Mouse (Mus musculus) heart, embryonic 13.5 days (tissue): ENCODE measurements around the gene Zfp697. TPM values are rescaled to one million over a fixed set of nuclear protein-coding genes. Genes with fewer than 3 reads are reported as not detected.
A peak's percentile ranks its signal among the peaks of the same experiment; 100 is the strongest.

ENCODE experiments used
- ATAC-seq: fragments of 200-750 bp; cut with Nextera tagmentation; 2 replicates; pipeline ENCODE4 v1.8.0; 2017; ENCODE audit warnings: moderate TSS enrichment; ENCODE audit not compliant: insufficient number of reproducible peaks, low FRiP score, low TSS enrichment; ENCODE audit errors: extremely low read depth
- H3K27ac ChIP-seq: fragments of 300-500 bp; sonication (generic); replicated peaks from 2 replicates; pipeline ENCODE4 v1.5.1; 2015; ENCODE audit warnings: moderate library complexity, mild to moderate bottlenecking, inconsistent platforms
- H3K27me3 ChIP-seq: fragments of 300-500 bp; sonication (generic); replicated peaks from 2 replicates; pipeline ENCODE4 v1.6.1; 2015; ENCODE audit warnings: mild to moderate bottlenecking, inconsistent platforms
- H3K36me3 ChIP-seq: fragments of 300-500 bp; sonication (generic); 2 replicates; pipeline ENCODE4 v1.6.1; 2015; ENCODE audit warnings: mild to moderate bottlenecking, inconsistent platforms
- H3K4me1 ChIP-seq: fragments of 300-500 bp; sonication (generic); 2 replicates; pipeline ENCODE4 v1.6.1; 2015; ENCODE audit warnings: inconsistent platforms
- H3K4me2 ChIP-seq: fragments of 300-500 bp; sonication (generic); 2 replicates; pipeline ENCODE4 v1.6.1; 2015; ENCODE audit warnings: inconsistent platforms, mild to moderate bottlenecking, moderate library complexity
- H3K4me3 ChIP-seq: fragments of 300-500 bp; sonication (generic); 2 replicates; pipeline ENCODE4 v1.5.1; 2015; ENCODE audit warnings: moderate library complexity, mild to moderate bottlenecking, inconsistent platforms
- H3K9ac ChIP-seq: fragments of 300-500 bp; sonication (generic); 2 replicates; pipeline ENCODE4 v1.6.1; 2015; ENCODE audit warnings: inconsistent platforms, mild to moderate bottlenecking, moderate library complexity
- H3K9me3 ChIP-seq: fragments of 300-500 bp; sonication (generic); 2 replicates; pipeline ENCODE4 v1.6.1; 2016; ENCODE audit warnings: inconsistent platforms
- WGBS: fragments of 180-500 bp; shearing (Covaris S2); methylation state at CpG from one replicate; pipeline ENCODE4 v1.1.7; 2015; ENCODE audit warnings: mixed read lengths; 5-methylcytosine and 5-hydroxymethylcytosine counted together
- polyA plus RNA-seq: library from polyadenylated mRNA; unstranded; fragments of >200 nt; fragmentation: Nextera tagmentation; extraction: Ambion mirVana; gene quantifications from 2 replicates; pipeline ENCODE4 v1.2.1, GENCODE M21; 2015

The Zfp697 gene
- polyA plus RNA-seq, 1 experiment from 2014 or later = 7.3 TPM

DNA sequence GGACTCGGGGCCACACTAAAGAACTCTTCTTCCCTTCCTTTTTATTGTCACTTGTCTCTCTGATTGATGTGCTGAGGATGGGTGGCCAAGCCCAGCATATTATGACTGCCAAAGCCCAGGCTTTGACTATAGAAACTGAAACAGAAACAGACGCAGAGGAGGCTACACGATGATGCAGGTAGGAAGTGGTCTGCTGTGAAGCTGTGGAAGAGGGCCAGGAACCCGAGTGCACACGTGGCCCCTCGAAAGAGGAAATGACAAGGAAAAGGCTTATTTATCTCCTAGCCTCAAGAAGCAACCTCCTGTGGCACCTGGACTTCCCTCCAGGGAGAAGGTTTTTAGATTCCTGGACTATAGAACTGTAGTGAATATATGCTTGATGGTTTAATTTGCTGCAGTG is 34.2 kb upstream of the Zfp697 start:
- Histone ChIP-seq H3K36me3 (no peaks in the 10 kb centered on the region), H3K9ac (no peak overlapping the region), H3K27me3 (0 out of 2 replicates have a peak, but pooled peaks cover 3% of the 10 kb centered on the region), H3K4me3 (no peak overlapping the region), H3K9me3 (no peaks in the 10 kb centered on the region), H3K4me1 (no peaks in the 10 kb centered on the region), H3K27ac (no peak overlapping the region), H3K4me2 (no peak overlapping the region)
- 67% methylated on average over 6 of the region's 6 CpGs for WGBS
- ATAC-seq = no peak

DNA sequence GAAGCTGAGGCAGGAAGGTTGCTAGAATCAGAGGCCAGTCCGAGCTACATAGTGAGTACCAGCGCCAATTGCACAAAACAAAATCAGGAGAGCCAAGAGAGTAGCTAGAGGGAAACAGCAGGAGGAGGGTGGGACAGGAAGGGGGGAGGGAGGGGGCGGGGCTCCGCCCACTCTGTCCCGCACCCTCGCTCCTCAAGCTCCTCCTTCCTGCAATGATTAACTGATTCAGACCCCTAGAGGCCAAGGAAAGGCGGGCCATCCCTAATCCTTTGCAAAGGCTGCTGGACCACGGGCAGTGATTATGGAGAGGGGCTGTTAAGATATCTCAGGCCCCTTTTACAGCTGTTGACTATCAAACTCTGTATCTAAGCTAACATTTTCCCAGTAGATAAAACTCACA is 33.6 kb upstream of the Zfp697 start:
- ATAC-seq = no peak
- Histone ChIP-seq H3K9ac (no peak overlapping the region), H3K36me3 (no peaks in the 10 kb centered on the region), H3K4me2 (no peak overlapping the region), H3K27me3 (0 out of 2 replicates have a peak, but pooled peaks cover 3% of the 10 kb centered on the region), H3K9me3 (no peaks in the 10 kb centered on the region), H3K4me1 (peaks cover 4% of the 10 kb centered on the region), H3K27ac (no peak overlapping the region), H3K4me3 (no peak overlapping the region)
- 20% methylated on average over 8 of the region's 8 CpGs for WGBS

DNA sequence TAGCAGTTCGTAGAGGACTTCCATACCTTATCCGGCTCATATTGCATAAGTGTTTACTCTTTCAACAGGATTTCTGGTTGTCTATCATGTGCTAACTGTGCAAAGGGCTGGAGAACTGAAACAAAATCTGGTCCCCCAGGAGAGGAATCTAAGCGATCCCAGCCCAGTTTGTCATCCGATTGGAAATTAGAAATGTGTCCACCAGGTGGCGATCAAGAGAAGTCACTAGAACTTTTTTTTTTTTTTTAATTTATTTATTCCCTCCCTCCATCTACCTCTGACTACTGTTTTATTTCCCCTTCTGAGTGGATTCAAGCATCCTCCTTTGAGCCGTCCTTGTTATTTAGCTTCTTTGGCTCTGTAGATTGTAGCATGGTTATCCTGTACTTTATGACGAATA is 28.4 kb upstream of the Zfp697 start:
- H3K27ac ChIP-seq = no peak overlapping the region
- H3K27me3 ChIP-seq = 0 out of 2 replicates have a peak, but pooled peaks cover 3% of the 10 kb centered on the region
- H3K36me3 ChIP-seq = no peaks in the 10 kb centered on the region
- no peak for ATAC-seq
- 31% methylated on average over 7 of the region's 7 CpGs for WGBS
- H3K9me3 ChIP-seq = no peaks in the 10 kb centered on the region
- no peak overlapping the region for H3K4me3 ChIP-seq
- 0 out of 2 replicates have a peak overlapping the region, but pooled peaks have one; percentile 33 for H3K9ac ChIP-seq
- H3K4me2 ChIP-seq = no peak overlapping the region
- peaks cover 11% of the 10 kb centered on the region for H3K4me1 ChIP-seq

DNA sequence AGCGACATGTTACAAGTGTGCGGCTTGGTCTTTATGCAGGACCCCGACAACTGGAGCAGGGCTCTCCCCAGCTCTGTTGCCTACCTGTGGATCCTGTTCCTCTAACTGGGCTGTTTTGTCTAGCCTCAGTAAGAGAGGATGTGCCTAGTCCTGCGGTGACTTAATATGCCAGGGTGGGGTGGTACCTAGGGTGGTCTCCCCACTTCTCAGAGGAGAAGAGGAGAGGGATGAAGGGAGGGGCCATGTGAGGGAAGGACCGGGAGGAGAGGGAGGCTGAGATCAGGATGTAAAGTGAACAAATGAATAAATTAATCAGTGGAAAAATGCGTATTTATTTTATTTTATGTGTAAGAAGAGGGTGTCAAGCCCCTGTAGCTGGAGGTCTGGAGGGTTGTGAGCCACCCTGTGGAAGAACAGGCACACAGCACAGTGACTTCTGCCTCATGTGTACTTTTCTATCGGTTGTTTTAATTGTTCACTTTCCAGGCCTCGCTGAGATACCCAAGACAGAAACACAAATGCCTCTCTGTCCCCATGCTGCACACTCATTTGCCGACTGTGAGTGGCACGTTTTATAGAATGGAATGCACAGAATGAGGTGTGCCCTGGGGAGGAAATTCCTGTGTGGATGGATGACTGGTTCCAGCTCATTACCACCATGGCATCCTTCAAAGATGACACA is 26.8 kb upstream of the Zfp697 start:
- no peak overlapping the region for H3K9ac ChIP-seq
- H3K27ac ChIP-seq = no peak overlapping the region
- WGBS = 62% methylated on average over 10 of the region's 10 CpGs
- ATAC-seq = no peak
- no peak overlapping the region for H3K4me2 ChIP-seq
- H3K4me3 ChIP-seq = no peak overlapping the region
- H3K36me3 ChIP-seq = no peaks in the 10 kb centered on the region
- no peaks in the 10 kb centered on the region for H3K9me3 ChIP-seq
- H3K4me1 ChIP-seq = peaks cover 11% of the 10 kb centered on the region
- H3K27me3 ChIP-seq = no peaks in the 10 kb centered on the region

DNA sequence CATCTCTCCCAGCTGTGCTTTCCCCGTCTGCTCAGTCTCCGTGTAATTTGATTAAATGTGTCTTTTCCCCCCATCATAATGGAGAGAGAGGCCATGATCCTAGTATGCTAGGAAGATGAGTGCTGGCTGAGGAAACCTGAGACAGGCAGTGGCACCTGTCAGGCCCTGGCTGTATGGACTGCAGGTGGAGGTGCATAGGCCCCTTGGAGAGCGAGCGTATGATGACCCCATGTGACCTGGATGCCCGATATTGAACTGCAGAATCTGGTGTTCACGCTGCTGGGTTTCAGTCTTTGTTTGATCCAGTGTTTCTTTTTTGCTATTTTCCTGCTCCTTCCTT is 26.3 kb upstream of the Zfp697 start:
- peaks cover 11% of the 10 kb centered on the region for H3K4me1 ChIP-seq
- no peak overlapping the region for H3K9ac ChIP-seq
- WGBS = 63% methylated on average over 6 of the region's 6 CpGs
- ATAC-seq = no peak
- H3K36me3 ChIP-seq = no peaks in the 10 kb centered on the region
- H3K27me3 ChIP-seq = 0 out of 2 replicates have a peak, but pooled peaks cover 4% of the 10 kb centered on the region
- no peaks in the 10 kb centered on the region for H3K9me3 ChIP-seq
- no peak overlapping the region for H3K4me3 ChIP-seq
- no peak overlapping the region for H3K27ac ChIP-seq
- no peak overlapping the region for H3K4me2 ChIP-seq

DNA sequence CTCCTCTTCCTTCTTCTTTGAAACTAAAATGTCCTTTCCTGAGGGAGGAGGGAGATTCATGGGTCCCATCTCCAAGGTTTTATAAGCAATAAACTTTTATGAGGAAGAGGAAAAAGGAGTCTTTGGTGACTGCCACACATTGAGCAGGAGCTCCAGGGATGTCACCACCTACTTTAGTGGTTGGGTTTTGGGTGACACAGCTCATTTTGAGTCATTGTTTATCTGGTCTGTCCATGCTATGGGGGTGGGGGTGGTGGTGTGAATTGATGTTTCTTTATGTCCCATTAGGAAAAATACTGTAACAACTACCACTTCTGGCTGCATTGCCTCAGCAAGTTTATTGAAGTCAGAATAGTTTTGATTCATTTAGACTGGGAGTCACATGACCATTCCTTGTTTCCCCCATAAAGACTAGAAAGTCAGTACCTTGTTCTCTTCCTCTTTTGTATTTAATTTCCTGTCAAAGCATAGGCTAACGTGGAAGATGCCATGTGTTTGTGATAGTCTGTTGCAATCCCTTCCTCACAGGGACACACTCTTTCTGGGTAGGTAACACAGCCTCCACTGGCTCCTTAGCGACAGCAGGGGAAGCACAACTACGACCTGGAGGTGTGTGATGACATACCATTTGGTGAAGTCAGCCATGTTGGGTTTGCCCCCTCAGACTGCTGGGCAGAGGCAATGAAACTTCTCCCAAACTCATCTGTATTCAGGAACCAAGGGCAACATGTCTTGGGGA is 25.5 kb upstream of the Zfp697 start:
- Histone ChIP-seq H3K4me2 (no peak overlapping the region), H3K9ac (no peak overlapping the region), H3K4me3 (no peak overlapping the region), H3K9me3 (no peaks in the 10 kb centered on the region), H3K27me3 (0 out of 2 replicates have a peak, but pooled peaks cover 7% of the 10 kb centered on the region), H3K36me3 (no peaks in the 10 kb centered on the region), H3K4me1 (peaks cover 11% of the 10 kb centered on the region), H3K27ac (no peak overlapping the region)
- ATAC-seq = no peak
- 53% methylated on average over 3 of the region's 3 CpGs for WGBS

DNA sequence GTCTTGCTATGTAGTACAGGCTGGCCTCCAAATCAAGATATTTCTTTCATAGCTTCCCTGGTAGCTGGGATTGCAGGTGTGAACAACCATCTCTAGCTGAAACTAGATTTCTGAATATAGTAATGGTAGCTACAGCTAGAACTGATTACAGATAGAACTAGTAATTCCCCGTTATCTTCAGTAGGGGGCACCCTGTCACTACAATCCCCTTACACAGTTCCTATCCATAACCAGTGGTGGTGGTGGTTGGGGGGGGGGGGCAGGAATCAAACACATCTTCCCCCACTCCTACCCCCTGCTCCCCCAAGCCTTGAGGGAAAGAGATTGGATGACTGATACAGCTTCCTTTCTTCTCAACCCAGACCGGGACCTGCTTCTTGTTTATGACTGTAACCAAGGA is 19.5 kb upstream of the Zfp697 start:
- Histone ChIP-seq H3K4me3 (no peak overlapping the region), H3K9ac (no peak overlapping the region), H3K4me2 (no peak overlapping the region), H3K9me3 (no peaks in the 10 kb centered on the region), H3K27me3 (0 out of 2 replicates have a peak, but pooled peaks cover 7% of the 10 kb centered on the region), H3K27ac (no peak overlapping the region), H3K36me3 (no peaks in the 10 kb centered on the region), H3K4me1 (no peaks in the 10 kb centered on the region)
- no peak for ATAC-seq
- WGBS = 32% methylated on average over 2 of the region's 2 CpGs

DNA sequence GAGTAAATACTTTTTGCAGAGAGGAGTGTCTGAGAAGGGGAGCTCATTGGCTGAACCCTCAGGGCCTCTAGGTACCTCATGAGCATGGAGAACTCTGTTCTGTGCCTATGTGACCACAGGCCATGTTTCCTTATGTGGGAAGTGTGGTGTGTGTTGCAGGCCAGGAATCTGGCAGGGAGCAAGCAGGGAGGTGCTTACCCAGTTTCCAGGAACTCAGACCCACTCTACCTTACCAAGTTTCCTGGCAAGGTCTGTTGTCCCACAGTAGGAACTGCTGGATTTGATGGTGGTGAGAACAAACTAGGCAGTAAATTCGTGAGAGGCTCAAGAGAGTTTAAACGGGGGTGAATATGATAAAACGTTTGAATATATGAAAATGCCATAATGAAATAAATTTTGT is 16.2 kb upstream of the Zfp697 start:
- no peaks in the 10 kb centered on the region for H3K9me3 ChIP-seq
- no peak overlapping the region for H3K9ac ChIP-seq
- 0 out of 2 replicates have a peak, but pooled peaks cover 2% of the 10 kb centered on the region for H3K27me3 ChIP-seq
- no peak for ATAC-seq
- WGBS = 76% methylated on average over 3 of the region's 3 CpGs
- H3K4me3 ChIP-seq = no peak overlapping the region
- H3K4me1 ChIP-seq = no peaks in the 10 kb centered on the region
- no peaks in the 10 kb centered on the region for H3K36me3 ChIP-seq
- no peak overlapping the region for H3K4me2 ChIP-seq
- no peak overlapping the region for H3K27ac ChIP-seq

DNA sequence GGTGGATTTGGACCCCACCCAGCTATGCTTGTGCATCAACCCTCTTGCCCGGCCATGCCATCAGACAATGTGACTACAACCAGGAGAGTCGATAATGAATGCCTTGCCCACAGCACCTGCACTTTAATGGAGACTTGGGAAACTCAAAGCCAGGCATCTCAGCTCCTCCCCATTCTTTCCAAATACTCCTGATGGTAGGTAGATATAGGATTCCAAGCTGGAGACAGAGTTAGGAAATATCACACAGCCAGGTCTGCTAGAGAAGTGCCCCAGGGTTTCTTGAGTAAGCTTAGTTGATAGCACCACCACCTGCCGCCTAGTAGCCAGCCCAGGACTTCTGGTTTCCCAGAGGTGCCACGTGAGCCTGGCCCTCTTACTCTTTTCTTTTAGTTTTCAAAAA is 15.4 kb upstream of the Zfp697 start:
- WGBS = 67% methylated on average over 4 of the region's 4 CpGs
- Histone ChIP-seq H3K9me3 (peaks cover 7% of the 10 kb centered on the region), H3K36me3 (no peaks in the 10 kb centered on the region), H3K4me1 (no peaks in the 10 kb centered on the region), H3K27ac (no peak overlapping the region), H3K4me3 (no peak overlapping the region), H3K4me2 (no peak overlapping the region), H3K27me3 (no peaks in the 10 kb centered on the region), H3K9ac (no peak overlapping the region)
- ATAC-seq = no peak

DNA sequence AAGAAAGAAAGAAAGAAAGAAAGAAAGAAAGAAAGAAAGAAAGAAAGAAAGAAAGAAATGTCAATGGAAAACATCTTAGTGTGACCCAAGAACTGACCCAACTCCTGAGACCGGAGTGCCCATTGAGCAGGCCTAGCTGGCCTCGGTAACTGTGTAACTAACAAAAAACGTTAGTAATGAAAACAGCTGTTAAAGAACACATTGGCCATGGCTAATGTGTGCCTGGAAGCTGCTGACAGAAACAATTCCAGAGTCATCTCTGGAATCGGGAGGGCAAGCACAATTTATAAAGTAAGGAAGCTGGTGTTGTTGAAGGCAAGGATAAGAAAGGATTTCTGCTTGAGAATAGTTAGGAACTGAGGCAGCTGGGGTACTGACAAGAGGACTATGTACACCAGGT is 14.0 kb upstream of the Zfp697 start:
- Histone ChIP-seq H3K4me1 (no peaks in the 10 kb centered on the region), H3K27me3 (no peaks in the 10 kb centered on the region), H3K27ac (no peak overlapping the region), H3K9ac (no peak overlapping the region), H3K9me3 (peaks cover 9% of the 10 kb centered on the region), H3K4me3 (no peak overlapping the region), H3K36me3 (no peaks in the 10 kb centered on the region), H3K4me2 (no peak overlapping the region)
- WGBS = 60% methylated on average over 4 of the region's 4 CpGs
- ATAC-seq = no peak

DNA sequence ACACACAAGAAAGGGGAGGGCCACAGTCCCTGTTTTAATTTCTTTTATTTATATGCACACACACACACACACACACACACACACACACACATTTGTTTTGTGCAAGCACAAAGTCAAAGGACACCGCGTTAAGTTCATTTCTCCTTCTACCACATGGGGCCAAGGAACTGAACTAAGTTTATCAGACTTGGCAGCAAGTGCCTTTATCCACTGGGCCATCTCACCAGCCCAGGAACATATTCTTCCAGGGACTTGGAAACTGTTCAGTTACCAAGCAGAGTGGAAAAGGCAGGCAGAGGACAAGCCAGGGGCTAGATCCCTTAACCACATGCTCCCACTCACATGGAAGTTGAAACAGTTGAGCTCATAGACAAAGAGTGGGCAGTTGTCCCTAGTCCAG is 13.5 kb upstream of the Zfp697 start:
- Histone ChIP-seq H3K4me1 (peaks cover 4% of the 10 kb centered on the region), H3K36me3 (no peaks in the 10 kb centered on the region), H3K4me3 (no peak overlapping the region), H3K4me2 (no peak overlapping the region), H3K9ac (no peak overlapping the region), H3K27ac (no peak overlapping the region), H3K9me3 (peaks cover 9% of the 10 kb centered on the region), H3K27me3 (no peaks in the 10 kb centered on the region)
- ATAC-seq = no peak
- 83% methylated on average over 2 of the region's 2 CpGs for WGBS
